Mouse (Mus musculus) retina, embryonic 14.5 days (tissue): ENCODE data around the gene Ttc3.

ENCODE experiments used
- DNase-seq: peaks from one replicate; pipeline ENCODE4 v3.0.0-alpha.2; 2015; ENCODE audit warnings: low spot score

Gene Ttc3

DNA sequence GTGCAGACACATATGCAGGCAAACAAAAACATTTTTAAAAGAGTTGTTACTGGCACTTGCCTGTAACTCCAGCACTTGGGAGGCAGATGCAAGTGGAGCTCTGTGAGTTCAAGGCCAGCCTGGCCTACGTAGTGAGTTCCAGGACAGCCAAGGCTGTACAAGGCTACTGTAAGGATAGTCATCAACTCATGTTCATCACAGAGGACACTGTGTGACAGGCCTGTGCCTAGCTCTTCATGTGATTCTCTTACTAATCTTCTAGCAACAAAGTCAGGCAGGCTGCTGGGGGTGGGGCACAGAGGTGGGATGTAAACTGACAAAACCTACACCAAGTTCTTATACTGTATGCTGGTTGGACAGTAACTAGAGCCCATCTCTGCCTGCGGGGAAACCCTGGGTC, 136.7 kb downstream of the Ttc3 start:
- no peak for DNase-seq

DNA sequence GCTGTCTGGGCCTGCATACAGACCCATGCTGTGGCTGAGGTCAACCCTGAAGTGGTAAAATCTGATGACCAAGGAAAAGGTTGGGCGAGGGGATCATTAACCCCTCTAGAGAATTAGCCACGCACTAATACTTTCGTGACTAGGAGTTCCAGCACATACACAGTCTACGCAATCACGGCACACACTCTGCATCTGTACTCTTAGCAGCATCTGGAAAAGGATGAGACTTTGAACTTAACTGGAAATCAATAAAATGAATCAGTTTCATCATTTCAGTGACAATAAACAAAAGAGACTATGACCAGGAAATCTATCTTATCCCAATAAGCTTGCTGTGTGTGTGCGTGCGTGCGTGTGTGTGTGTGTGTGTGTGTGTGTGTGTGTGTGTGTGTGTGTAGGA, 138.4 kb downstream of the Ttc3 start:
- no peak for DNase-seq

DNA sequence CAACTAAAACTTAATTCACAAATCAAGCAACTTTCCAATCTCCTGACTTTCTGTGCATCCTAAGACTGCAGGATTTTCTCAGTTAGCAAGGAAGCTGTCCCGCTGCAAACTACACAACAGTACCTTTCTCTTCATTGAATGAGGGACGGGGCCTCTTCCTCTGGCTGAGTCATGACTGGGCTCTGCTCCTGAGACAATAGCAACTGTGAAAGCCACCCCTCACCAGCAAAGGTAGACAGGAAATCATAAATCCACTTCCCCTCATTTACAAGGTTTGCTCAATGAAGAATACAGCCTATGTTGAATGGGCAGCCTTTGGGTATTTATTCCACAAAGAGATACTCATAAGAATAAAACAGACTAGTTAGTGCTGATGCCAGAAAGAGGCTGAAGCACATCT, 139.6 kb downstream of the Ttc3 start:
- no peak for DNase-seq

DNA sequence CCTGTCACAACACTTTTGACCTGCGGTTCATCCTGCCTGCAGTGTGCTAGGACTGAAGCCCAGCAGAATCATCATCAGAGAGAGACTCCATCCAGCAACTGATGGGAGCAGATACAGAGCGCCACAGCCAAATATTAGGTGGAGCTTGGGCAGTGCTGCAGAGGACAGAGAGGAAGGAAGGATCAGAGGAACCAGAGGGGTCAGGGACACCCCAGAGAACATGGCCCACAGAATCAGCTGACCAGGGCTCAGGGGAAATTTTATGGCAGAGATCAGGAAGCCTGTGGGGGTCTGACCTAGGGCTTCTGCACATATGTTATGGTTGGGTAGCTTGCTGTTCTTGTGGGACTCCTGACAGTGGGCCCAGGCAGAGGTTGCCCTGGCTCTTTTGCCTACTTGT, 147.2 kb downstream of the Ttc3 start:
- DNase-seq = no peak
